Mouse (Mus musculus) myocyte (in vitro differentiated cells): ENCODE measurements around the gene Scn2a.

Experiments used
- CEBPB ChIP-seq: IDR thresholded peaks from 2 replicates; pipeline ENCODE4 v1.6.1; 2011; ENCODE audit warnings: mild to moderate bottlenecking, moderate library complexity; ENCODE audit not compliant: poor library complexity, insufficient read depth, severe bottlenecking
- E2F4 ChIP-seq: IDR thresholded peaks from one replicate; pipeline ENCODE4 v1.6.1; 2011; ENCODE audit warnings: mild to moderate bottlenecking, control low read depth, moderate library complexity; ENCODE audit not compliant: insufficient read depth
- MAX ChIP-seq: IDR thresholded peaks from one replicate; pipeline ENCODE4 v1.6.1; 2011; ENCODE audit warnings: low read depth, mild to moderate bottlenecking, control low read depth
- MYOD1 ChIP-seq, 3 experiments: IDR thresholded peaks; one replicate each; pipeline ENCODE4 v1.6.1; 2011; ENCODE audit warnings: control low read depth in 2 of 3, low read depth in 2 of 3, mild to moderate bottlenecking in 2 of 3, moderate library complexity in 1 of 3; ENCODE audit not compliant: insufficient read length in 2 of 3, control insufficient read depth in 1 of 3
- MYOG ChIP-seq, 3 experiments: IDR thresholded peaks; one replicate each; pipeline ENCODE4 v1.6.1; 2011; ENCODE audit warnings: control low read depth in 2 of 3, low read depth in 2 of 3, mild to moderate bottlenecking in 2 of 3; ENCODE audit not compliant: insufficient read length in 2 of 3, control insufficient read depth in 1 of 3, insufficient read depth in 1 of 3
- POLR2A ChIP-seq: IDR thresholded peaks from one replicate; pipeline ENCODE4 v1.6.1; 2011; ENCODE audit warnings: low read depth, mild to moderate bottlenecking, control low read depth, moderate library complexity; ENCODE audit not compliant: insufficient read length
- POLR2AphosphoS2 ChIP-seq: IDR thresholded peaks from one replicate; pipeline ENCODE4 v1.6.1; 2011; ENCODE audit warnings: low read depth, control low read depth; ENCODE audit not compliant: insufficient read length
- REST ChIP-seq: IDR thresholded peaks from one replicate; pipeline ENCODE4 v1.6.1; 2011; ENCODE audit warnings: mild to moderate bottlenecking, control low read depth, moderate library complexity; ENCODE audit not compliant: insufficient read depth, insufficient read length
- SRF ChIP-seq: IDR thresholded peaks from one replicate; pipeline ENCODE4 v1.6.1; 2011; ENCODE audit warnings: low read depth; ENCODE audit not compliant: control insufficient read depth, insufficient read length
- TCF12 ChIP-seq: IDR thresholded peaks from one replicate; pipeline ENCODE4 v1.6.1; 2011; ENCODE audit warnings: mild to moderate bottlenecking, control low read depth; ENCODE audit not compliant: poor library complexity, insufficient read depth, severe bottlenecking
- TCF3 ChIP-seq: IDR thresholded peaks from one replicate; pipeline ENCODE4 v1.6.1; 2011; ENCODE audit warnings: low read depth, control low read depth; ENCODE audit not compliant: insufficient read length
- USF1 ChIP-seq: IDR thresholded peaks from one replicate; pipeline ENCODE4 v1.6.1; 2011; ENCODE audit warnings: low read depth, mild to moderate bottlenecking, control low read depth, moderate library complexity

- TF ChIP-seq TCF3 = no peak
- TF ChIP-seq MYOD1 (IDR thresholded peaks at IDR 0.05; ENCODE audit: control insufficient read depth in 1 of 3, insufficient read length in 2 of 3, low read depth in 2 of 3) = no peak
- no peak for TF ChIP-seq POLR2A
- TF ChIP-seq CEBPB = no peak
- no peak for TF ChIP-seq TCF12
- no peak for TF ChIP-seq USF1
- no peak for TF ChIP-seq POLR2AphosphoS2
- TF ChIP-seq REST = no peak
- TF ChIP-seq MAX = no peak
- TF ChIP-seq MYOG (IDR thresholded peaks at IDR 0.05; ENCODE audit: control insufficient read depth in 1 of 3, insufficient read depth in 1 of 3, insufficient read length in 2 of 3, low read depth in 2 of 3) = no peak
- no peak for TF ChIP-seq E2F4
- TF ChIP-seq SRF = no peak
These were observed at the start of gene Scn2a for GRCm38 (mm10) chr2:65620556-65621166.
